Mouse (Mus musculus): ENCODE measurements at regions not wholly inside any gene's neighbourhood (a gene's known extent, or its start where the extent isn't known, plus 50 kb on each side); places are given as distances from the start of the nearest gene placed in this dataset.

GRCm38 (mm10) chr11:32937167-32937566 lies 112.8 kb upstream of the Smim23 start:
- no peak overlapping the region for H3K4me3 ChIP-seq (ENCODE audit: low read depth, low read length)
- no peaks in the 10 kb centered on the region for H3K36me3 ChIP-seq (ENCODE audit: control insufficient read depth, insufficient read depth)
- no peaks in the 10 kb centered on the region for H3K4me1 ChIP-seq (ENCODE audit: control insufficient read depth, low read depth, low read length)
- H3K4me2 ChIP-seq (ENCODE audit: low read depth, low read length): no peak overlapping the region
- 14% methylated on average over 1 of the region's 1 CpGs for WGBS (ENCODE audit: insufficient replicate concordance)
- ATAC-seq (ENCODE audit: low read depth): no peak
- H3K27ac ChIP-seq (ENCODE audit: low read length): no peak overlapping the region
- H3K9ac ChIP-seq (ENCODE audit: low read depth, low read length): no peak overlapping the region
- no peaks in the 10 kb centered on the region for H3K9me3 ChIP-seq (replicated peaks; ENCODE audit: control insufficient read depth, low read length)
- no peaks in the 10 kb centered on the region for H3K27me3 ChIP-seq (ENCODE audit: control insufficient read depth, insufficient read depth, low read depth, low read length)

GRCm38 (mm10) chr11:32931928-32932327 lies 107.5 kb upstream of the Smim23 start:
- Histone ChIP-seq H3K27me3 (ENCODE audit: control insufficient read depth, insufficient read depth, low read depth, low read length) (no peaks in the 10 kb centered on the region), H3K27ac (ENCODE audit: low read length) (no peak overlapping the region), H3K36me3 (ENCODE audit: control insufficient read depth, insufficient read depth) (no peaks in the 10 kb centered on the region), H3K4me3 (ENCODE audit: low read depth, low read length) (no peak overlapping the region), H3K4me2 (ENCODE audit: low read depth, low read length) (no peak overlapping the region), H3K9me3 (replicated peaks; ENCODE audit: control insufficient read depth, low read length) (no peaks in the 10 kb centered on the region), H3K4me1 (ENCODE audit: control insufficient read depth, low read depth, low read length) (no peaks in the 10 kb centered on the region), H3K9ac (ENCODE audit: low read depth, low read length) (no peak overlapping the region)
- 33% methylated on average over 9 of the region's 9 CpGs for WGBS (ENCODE audit: insufficient replicate concordance)
- no peak for ATAC-seq (ENCODE audit: low read depth)

- H3K4me3 ChIP-seq (ENCODE audit: low read depth, low read length): no peak overlapping the region
- ATAC-seq (ENCODE audit: low read depth): no peak
- 16% methylated on average over 13 of the region's 14 CpGs for WGBS (ENCODE audit: insufficient replicate concordance)
- H3K4me2 ChIP-seq (ENCODE audit: low read depth, low read length): no peak overlapping the region
- H3K36me3 ChIP-seq (ENCODE audit: control insufficient read depth, insufficient read depth): no peaks in the 10 kb centered on the region
- H3K9ac ChIP-seq (ENCODE audit: low read depth, low read length): no peak overlapping the region
- H3K9me3 ChIP-seq (replicated peaks; ENCODE audit: control insufficient read depth, low read length): no peaks in the 10 kb centered on the region
- no peaks in the 10 kb centered on the region for H3K4me1 ChIP-seq (ENCODE audit: control insufficient read depth, low read depth, low read length)
- no peak overlapping the region for H3K27ac ChIP-seq (ENCODE audit: low read length)
- peaks cover under 1% of the 10 kb centered on the region for H3K27me3 ChIP-seq (ENCODE audit: control insufficient read depth, insufficient read depth, low read depth, low read length)
These were observed 106.6 kb upstream of the Smim23 start for GRCm38 (mm10) chr11:32931018-32931417.

GRCm38 (mm10) chr11:32928837-32929236 lies 104.4 kb upstream of the Smim23 start:
- no peak for ATAC-seq (ENCODE audit: low read depth)
- 52% methylated on average over 2 of the region's 2 CpGs for WGBS (ENCODE audit: insufficient replicate concordance)
- H3K9me3 ChIP-seq (replicated peaks; ENCODE audit: control insufficient read depth, low read length): no peaks in the 10 kb centered on the region
- no peak overlapping the region for H3K4me2 ChIP-seq (ENCODE audit: low read depth, low read length)
- no peak overlapping the region for H3K4me3 ChIP-seq (ENCODE audit: low read depth, low read length)
- no peak overlapping the region for H3K27ac ChIP-seq (ENCODE audit: low read length)
- no peak overlapping the region for H3K9ac ChIP-seq (ENCODE audit: low read depth, low read length)
- H3K4me1 ChIP-seq (ENCODE audit: control insufficient read depth, low read depth, low read length): no peaks in the 10 kb centered on the region
- no peaks in the 10 kb centered on the region for H3K36me3 ChIP-seq (ENCODE audit: control insufficient read depth, insufficient read depth)
- peaks cover 7% of the 10 kb centered on the region for H3K27me3 ChIP-seq (ENCODE audit: control insufficient read depth, insufficient read depth, low read depth, low read length)

GRCm38 (mm10) chr11:32925421-32926271 lies 101.2 kb upstream of the Smim23 start:
- Histone ChIP-seq H3K4me2 (ENCODE audit: low read depth, low read length) (no peak overlapping the region), H3K4me3 (ENCODE audit: low read depth, low read length) (peak overlapping the region; percentile 13; the same call in 1 of the 2 replicates), H3K27me3 (ENCODE audit: control insufficient read depth, insufficient read depth, low read depth, low read length) (peaks cover 7% of the 10 kb centered on the region), H3K9me3 (replicated peaks; ENCODE audit: control insufficient read depth, low read length) (no peaks in the 10 kb centered on the region), H3K27ac (ENCODE audit: low read length) (no peak overlapping the region), H3K9ac (ENCODE audit: low read depth, low read length) (no peak overlapping the region), H3K4me1 (ENCODE audit: control insufficient read depth, low read depth, low read length) (no peaks in the 10 kb centered on the region), H3K36me3 (ENCODE audit: control insufficient read depth, insufficient read depth) (no peaks in the 10 kb centered on the region)
- WGBS (ENCODE audit: insufficient replicate concordance): 19% methylated on average over 33 of the region's 33 CpGs
- no peak for ATAC-seq (ENCODE audit: low read depth)

- no peak overlapping the region for H3K9ac ChIP-seq (ENCODE audit: low read depth, low read length)
- H3K4me2 ChIP-seq (ENCODE audit: low read depth, low read length): no peak overlapping the region
- no peak overlapping the region for H3K4me3 ChIP-seq (ENCODE audit: low read depth, low read length)
- no peak overlapping the region for H3K27ac ChIP-seq (ENCODE audit: low read length)
- H3K4me1 ChIP-seq (ENCODE audit: control insufficient read depth, low read depth, low read length): no peaks in the 10 kb centered on the region
- no peaks in the 10 kb centered on the region for H3K9me3 ChIP-seq (replicated peaks; ENCODE audit: control insufficient read depth, low read length)
- 57% methylated on average over 7 of the region's 7 CpGs for WGBS (ENCODE audit: insufficient replicate concordance)
- H3K36me3 ChIP-seq (ENCODE audit: control insufficient read depth, insufficient read depth): no peaks in the 10 kb centered on the region
- no peak for ATAC-seq (ENCODE audit: low read depth)
- H3K27me3 ChIP-seq (ENCODE audit: control insufficient read depth, insufficient read depth, low read depth, low read length): peaks cover 7% of the 10 kb centered on the region
These were observed 100.5 kb upstream of the Smim23 start for GRCm38 (mm10) chr11:32924932-32925331.

- no peaks in the 10 kb centered on the region for H3K4me1 ChIP-seq (ENCODE audit: control insufficient read depth, low read depth, low read length)
- H3K9me3 ChIP-seq (replicated peaks; ENCODE audit: control insufficient read depth, low read length): no peaks in the 10 kb centered on the region
- no peaks in the 10 kb centered on the region for H3K36me3 ChIP-seq (ENCODE audit: control insufficient read depth, insufficient read depth)
- no peak overlapping the region for H3K4me2 ChIP-seq (ENCODE audit: low read depth, low read length)
- 66% methylated on average over 3 of the region's 3 CpGs for WGBS (ENCODE audit: insufficient replicate concordance)
- H3K4me3 ChIP-seq (ENCODE audit: low read depth, low read length): no peak overlapping the region
- H3K27me3 ChIP-seq (ENCODE audit: control insufficient read depth, insufficient read depth, low read depth, low read length): no peaks in the 10 kb centered on the region
- no peak overlapping the region for H3K9ac ChIP-seq (ENCODE audit: low read depth, low read length)
- no peak for ATAC-seq (ENCODE audit: low read depth)
- H3K27ac ChIP-seq (ENCODE audit: low read length): no peak overlapping the region
These were observed 88.7 kb upstream of the Smim23 start for GRCm38 (mm10) chr11:32913071-32913470.

GRCm38 (mm10) chr11:32911791-32912190 lies 87.4 kb upstream of the Smim23 start:
- Histone ChIP-seq H3K4me1 (ENCODE audit: control insufficient read depth, low read depth, low read length) (no peaks in the 10 kb centered on the region), H3K4me3 (ENCODE audit: low read depth, low read length) (no peak overlapping the region), H3K27me3 (ENCODE audit: control insufficient read depth, insufficient read depth, low read depth, low read length) (no peaks in the 10 kb centered on the region), H3K9me3 (replicated peaks; ENCODE audit: control insufficient read depth, low read length) (no peaks in the 10 kb centered on the region), H3K9ac (ENCODE audit: low read depth, low read length) (no peak overlapping the region), H3K4me2 (ENCODE audit: low read depth, low read length) (no peak overlapping the region), H3K27ac (ENCODE audit: low read length) (no peak overlapping the region), H3K36me3 (ENCODE audit: control insufficient read depth, insufficient read depth) (no peaks in the 10 kb centered on the region)
- WGBS (ENCODE audit: insufficient replicate concordance): 35% methylated on average over 4 of the region's 4 CpGs
- ATAC-seq (ENCODE audit: low read depth): no peak

- WGBS (ENCODE audit: insufficient replicate concordance): 68% methylated on average over 14 of the region's 14 CpGs
These were observed 84.5 kb upstream of the Smim23 start for GRCm38 (mm10) chr11:32908723-32909411.

More at GRCm38 (mm10) chr11:32908723-32909411, 84.5 kb upstream of the Smim23 start:
- Histone ChIP-seq H3K4me2 (ENCODE audit: low read depth, low read length) (no peak overlapping the region), H3K4me3 (ENCODE audit: low read depth, low read length) (no peak overlapping the region), H3K9me3 (replicated peaks; ENCODE audit: control insufficient read depth, low read length) (no peaks in the 10 kb centered on the region), H3K9ac (ENCODE audit: low read depth, low read length) (no peak overlapping the region), H3K27me3 (ENCODE audit: control insufficient read depth, insufficient read depth, low read depth, low read length) (no peaks in the 10 kb centered on the region), H3K27ac (ENCODE audit: low read length) (no peak overlapping the region), H3K4me1 (ENCODE audit: control insufficient read depth, low read depth, low read length) (no peaks in the 10 kb centered on the region), H3K36me3 (ENCODE audit: control insufficient read depth, insufficient read depth) (no peaks in the 10 kb centered on the region)
- no peak for ATAC-seq (ENCODE audit: low read depth)

Measured in liver, embryonic 16.5 days (tissue).